Mouse (Mus musculus) limb, embryonic 14.5 days (tissue): ENCODE data around the gene Gm8693. TPM values are rescaled to one million over a fixed set of nuclear protein-coding genes. Genes with fewer than 3 reads are reported as not detected.
"Not testable (repeated sequence)": the region's sequence is repeated elsewhere in the genome, so short reads cannot be mapped to it uniquely, and the experiment has no call there.

ENCODE experiments used
- ATAC-seq: fragments of 200-750 bp; cut with Nextera tagmentation; 2 replicates; pipeline ENCODE4 v1.8.0; 2017; ENCODE audit warnings: low read depth, moderate number of reproducible peaks, moderate TSS enrichment; ENCODE audit not compliant: low FRiP score
- DNase-seq: peaks from one replicate; pipeline ENCODE4 v3.0.0-alpha.2; 2015; ENCODE audit warnings: low spot score
- H3K27ac ChIP-seq: fragments of 300-500 bp; sonication (generic); replicated peaks from 2 replicates; pipeline ENCODE4 v1.5.1; 2014; ENCODE audit warnings: low read depth, mild to moderate bottlenecking, low read length, moderate library complexity, mixed read lengths
- H3K27me3 ChIP-seq: fragments of 300-500 bp; sonication (generic); 2 replicates; pipeline ENCODE4 v1.6.1; 2014; ENCODE audit warnings: low read length, mixed read lengths; ENCODE audit not compliant: control insufficient read depth, insufficient read depth
- H3K36me3 ChIP-seq: fragments of 300-500 bp; sonication (generic); 2 replicates; pipeline ENCODE4 v1.6.1; 2014; ENCODE audit warnings: mild to moderate bottlenecking, low read length, moderate library complexity, mixed read lengths; ENCODE audit not compliant: control insufficient read depth, insufficient read depth
- H3K4me1 ChIP-seq: fragments of 300-500 bp; sonication (generic); 2 replicates; pipeline ENCODE4 v1.6.1; 2014; ENCODE audit warnings: antibody characterized with exemption, low read length, mixed read lengths; ENCODE audit not compliant: control insufficient read depth, insufficient read depth
- H3K4me2 ChIP-seq: fragments of 300-500 bp; sonication (generic); replicated peaks from 2 replicates; pipeline ENCODE4 v1.6.1; 2014; ENCODE audit warnings: low read depth, mild to moderate bottlenecking, low read length, moderate library complexity; ENCODE audit not compliant: severe bottlenecking
- H3K4me3 ChIP-seq: fragments of 300-500 bp; sonication (generic); replicated peaks from 2 replicates; pipeline ENCODE4 v1.5.1; 2014; ENCODE audit warnings: low read length
- H3K9ac ChIP-seq: fragments of 300-500 bp; sonication (generic); 2 replicates; pipeline ENCODE4 v1.6.1; 2014; ENCODE audit warnings: mild to moderate bottlenecking, low read depth, low read length, moderate library complexity; ENCODE audit not compliant: severe bottlenecking
- H3K9me3 ChIP-seq: fragments of 300-500 bp; sonication (generic); 2 replicates; pipeline ENCODE4 v1.6.1; 2016; ENCODE audit warnings: low read length; ENCODE audit not compliant: control insufficient read depth
- WGBS: fragments of 180-500 bp; shearing (Covaris S2); extraction: QIAGEN DNeasy Blood & Tissue Kit; methylation state at CpG from one replicate; pipeline ENCODE4 v1.1.7; 2014; 5-methylcytosine and 5-hydroxymethylcytosine counted together
- polyA plus RNA-seq, 2 experiments: library from polyadenylated mRNA; depleted of rRNA in 1 of 2; stranded (reverse) in 1 of 2; unstranded in 1 of 2; fragments of >200 nt; fragmentation: Nextera tagmentation in 1 of 2; extraction: Ambion mirVana in 1 of 2; gene quantifications; 2 replicates each; pipeline versions ENCODE4 v1.2.1 to v1.2.3; 2012 to 2014

Gm8693 gene
- not detected in 2 replicates for polyA plus RNA-seq (2012; rRNA removed)
- not detected in 2 replicates for polyA plus RNA-seq (2014; fragmentation: Nextera tagmentation; extraction: Ambion mirVana)

GRCm38 (mm10) chr7:22692217-22692616, at the start of gene Gm8693:
Gm8693 (minus strand) TSS chr7:22692317.
- H3K4me3 ChIP-seq, DNase-seq, H3K36me3 ChIP-seq, H3K4me1 ChIP-seq, ATAC-seq, H3K9me3 ChIP-seq, H3K27ac ChIP-seq, H3K27me3 ChIP-seq, H3K9ac ChIP-seq, H3K4me2 ChIP-seq: not testable (repeated sequence)
- WGBS: no CpG with 5 or more reads among the region's 2 CpGs

GRCm38 (mm10) chr7:22719610-22720009, 27.5 kb upstream of the Gm8693 start, which contains the start of gene Gm4567:
Gm4567 (minus strand) TSS chr7:22719710.
- not testable (repeated sequence) for H3K27ac ChIP-seq, H3K9ac ChIP-seq, H3K4me3 ChIP-seq, H3K4me2 ChIP-seq, H3K9me3 ChIP-seq, ATAC-seq, H3K27me3 ChIP-seq, H3K36me3 ChIP-seq, H3K4me1 ChIP-seq, DNase-seq
- WGBS: no CpG with 5 or more reads among the region's 1 CpGs

DNA sequence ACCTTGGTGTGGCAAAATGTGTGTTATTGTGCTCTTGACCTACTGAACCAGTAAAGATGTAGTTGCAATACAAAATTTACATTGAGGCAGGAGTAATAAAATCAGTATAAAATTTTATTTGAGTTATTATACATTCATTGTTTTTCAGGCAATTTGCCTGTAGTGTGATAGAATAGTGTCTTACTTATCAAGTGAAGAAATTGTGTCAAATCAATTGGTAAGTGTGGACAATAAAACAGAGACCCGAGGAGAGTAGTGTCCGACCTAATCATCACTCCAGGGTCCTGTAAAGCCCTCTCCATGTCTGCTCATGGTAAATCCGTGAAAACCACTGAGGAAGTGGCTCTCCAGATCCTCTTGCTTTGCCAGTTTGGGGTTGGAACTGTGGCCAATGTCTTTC, 34.4 kb downstream of the Gm8693 start, which contains the start of gene Vmn1r155:
TSS of gene Vmn1r155 (plus strand) at position 301 of the 400 bp plus-strand sequence.
- H3K4me2 ChIP-seq, H3K4me1 ChIP-seq, H3K4me3 ChIP-seq, H3K27ac ChIP-seq, DNase-seq, H3K36me3 ChIP-seq, ATAC-seq, H3K9ac ChIP-seq, H3K27me3 ChIP-seq, H3K9me3 ChIP-seq: not testable (repeated sequence)
- no CpG with 5 or more reads among the region's 3 CpGs for WGBS

Other genes starting within 250 kb of the Gm8693 start
- gene Gm10665, start 228.2 kb downstream of the Gm8693 start, polyA plus RNA-seq (2012; rRNA removed): not detected in 2 replicates
- gene Gm10665, start 228.2 kb downstream of the Gm8693 start, polyA plus RNA-seq (2014; fragmentation: Nextera tagmentation; extraction: Ambion mirVana): not detected in 2 replicates
- not detected in 2 replicates for gene Vmn1r151, start 192.6 kb downstream of the Gm8693 start, polyA plus RNA-seq (2012; rRNA removed)
- not detected in 2 replicates for gene Vmn1r151, start 192.6 kb downstream of the Gm8693 start, polyA plus RNA-seq (2014; fragmentation: Nextera tagmentation; extraction: Ambion mirVana)
- gene Vmn1r152, start 169.3 kb downstream of the Gm8693 start, polyA plus RNA-seq (2012; rRNA removed): not detected in 2 replicates
- gene Vmn1r152, start 169.3 kb downstream of the Gm8693 start, polyA plus RNA-seq (2014; fragmentation: Nextera tagmentation; extraction: Ambion mirVana): not detected in 2 replicates
- not detected in 2 replicates for gene Gm8677, start 157.4 kb downstream of the Gm8693 start, polyA plus RNA-seq (2012; rRNA removed)
- gene Gm8677, start 157.4 kb downstream of the Gm8693 start, polyA plus RNA-seq (2014; fragmentation: Nextera tagmentation; extraction: Ambion mirVana): not detected in 2 replicates
- gene Gm4201, start 127.0 kb downstream of the Gm8693 start, polyA plus RNA-seq (2012; rRNA removed): not detected in 2 replicates
- not detected in 2 replicates for gene Gm4201, start 127.0 kb downstream of the Gm8693 start, polyA plus RNA-seq (2014; fragmentation: Nextera tagmentation; extraction: Ambion mirVana)
- not detected in 2 replicates for gene Gm4565, start 104.2 kb downstream of the Gm8693 start, polyA plus RNA-seq (2012; rRNA removed)
- gene Gm4565, start 104.2 kb downstream of the Gm8693 start, polyA plus RNA-seq (2014; fragmentation: Nextera tagmentation; extraction: Ambion mirVana): not detected in 2 replicates
- gene Vmn1r155, start 34.3 kb downstream of the Gm8693 start, polyA plus RNA-seq (2012; rRNA removed): not detected in 2 replicates
- gene Vmn1r155, start 34.3 kb downstream of the Gm8693 start, polyA plus RNA-seq (2014; fragmentation: Nextera tagmentation; extraction: Ambion mirVana): not detected in 2 replicates
- gene Gm4567, start 27.4 kb upstream of the Gm8693 start, polyA plus RNA-seq (2012; rRNA removed): not detected in 2 replicates
- gene Gm4567, start 27.4 kb upstream of the Gm8693 start, polyA plus RNA-seq (2014; fragmentation: Nextera tagmentation; extraction: Ambion mirVana): not detected in 2 replicates
- not detected in 2 replicates for gene Vmn1r157, start 69.4 kb upstream of the Gm8693 start, polyA plus RNA-seq (2012; rRNA removed)
- gene Vmn1r157, start 69.4 kb upstream of the Gm8693 start, polyA plus RNA-seq (2014; fragmentation: Nextera tagmentation; extraction: Ambion mirVana): not detected in 2 replicates
- not detected in 2 replicates for gene Vmn1r158, start 98.5 kb upstream of the Gm8693 start, polyA plus RNA-seq (2012; rRNA removed)
- gene Vmn1r158, start 98.5 kb upstream of the Gm8693 start, polyA plus RNA-seq (2014; fragmentation: Nextera tagmentation; extraction: Ambion mirVana): not detected in 2 replicates
- gene Vmn1r159, start 151.3 kb upstream of the Gm8693 start, polyA plus RNA-seq (2012; rRNA removed): not detected in 2 replicates
- gene Vmn1r159, start 151.3 kb upstream of the Gm8693 start, polyA plus RNA-seq (2014; fragmentation: Nextera tagmentation; extraction: Ambion mirVana): not detected in 2 replicates
- gene Vmn1r160, start 178.9 kb upstream of the Gm8693 start, polyA plus RNA-seq (2012; rRNA removed): not detected in 2 replicates
- gene Vmn1r160, start 178.9 kb upstream of the Gm8693 start, polyA plus RNA-seq (2014; fragmentation: Nextera tagmentation; extraction: Ambion mirVana): not detected in 2 replicates